Mouse (Mus musculus): ENCODE measurements at regions not wholly inside any gene's neighbourhood (a gene's known extent, or its start where the extent isn't known, plus 50 kb on each side); places are given as distances from the start of the nearest gene placed in this dataset.
A peak's percentile ranks its signal among the peaks of the same experiment; 100 is the strongest.

DNA sequence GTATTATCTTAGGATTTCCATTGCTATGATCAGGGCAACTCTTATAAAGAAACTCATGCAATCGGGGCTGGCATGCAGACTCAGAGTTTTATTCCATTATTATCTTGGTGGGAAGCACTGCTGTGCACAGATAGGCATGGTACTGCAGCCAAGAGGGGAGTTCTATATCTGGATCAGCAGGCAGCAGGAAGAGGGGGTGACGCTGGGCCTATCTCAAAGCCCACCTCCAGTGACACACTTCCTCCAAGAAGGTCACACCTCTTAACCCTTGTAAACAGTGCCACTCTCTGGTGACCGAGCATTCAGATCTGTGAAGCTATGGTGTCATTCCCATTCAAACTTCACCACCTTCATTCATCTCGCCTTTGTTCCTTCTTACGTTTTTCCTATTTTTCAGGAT, 381.8 kb upstream of the Prickle1 start:
- no peak for DNase-seq (ENCODE audit: extremely low spot score, low read depth, low spot score)

DNA sequence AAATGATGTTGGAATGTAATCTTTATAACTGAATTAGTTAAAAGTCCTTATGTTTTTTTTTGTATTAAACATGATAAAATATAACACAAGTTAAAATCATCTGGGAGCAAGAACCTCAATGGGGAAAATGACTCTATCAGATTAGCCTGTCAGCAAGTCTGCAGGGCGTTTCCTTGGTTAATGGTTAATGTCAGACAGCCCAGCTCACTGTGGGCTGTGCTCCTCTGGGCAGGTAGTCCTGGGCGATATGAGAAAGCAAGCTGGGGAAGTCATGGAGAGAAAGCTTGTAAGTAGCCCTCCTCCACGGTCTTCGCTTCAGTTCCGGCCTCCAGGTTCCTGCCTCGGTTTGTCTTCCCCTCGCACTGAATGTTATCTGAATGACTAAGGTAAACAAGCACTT, 379.0 kb upstream of the Prickle1 start:
- no peak for DNase-seq (ENCODE audit: extremely low spot score, low read depth, low spot score)

DNA sequence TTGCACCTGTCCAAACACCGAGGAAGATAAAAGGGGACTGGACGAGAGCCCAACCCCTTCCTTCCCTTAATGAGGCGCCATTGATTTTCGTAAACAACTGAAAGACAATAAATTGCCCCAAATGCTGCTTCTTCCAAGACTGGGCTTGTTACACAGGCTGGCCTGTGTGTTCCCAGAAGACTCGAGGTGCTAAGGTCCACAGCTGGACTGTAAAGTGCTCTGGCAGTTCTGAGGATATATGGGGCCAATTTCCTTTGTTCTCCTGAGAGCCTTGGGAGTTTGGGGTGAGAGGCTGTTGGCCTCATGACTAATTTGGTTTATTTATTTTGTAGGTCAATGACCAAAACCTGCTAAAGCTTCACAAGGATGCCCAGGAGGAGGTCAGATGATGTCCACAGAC, 377.3 kb upstream of the Prickle1 start:
- no peak for DNase-seq (ENCODE audit: extremely low spot score, low read depth, low spot score)

DNA sequence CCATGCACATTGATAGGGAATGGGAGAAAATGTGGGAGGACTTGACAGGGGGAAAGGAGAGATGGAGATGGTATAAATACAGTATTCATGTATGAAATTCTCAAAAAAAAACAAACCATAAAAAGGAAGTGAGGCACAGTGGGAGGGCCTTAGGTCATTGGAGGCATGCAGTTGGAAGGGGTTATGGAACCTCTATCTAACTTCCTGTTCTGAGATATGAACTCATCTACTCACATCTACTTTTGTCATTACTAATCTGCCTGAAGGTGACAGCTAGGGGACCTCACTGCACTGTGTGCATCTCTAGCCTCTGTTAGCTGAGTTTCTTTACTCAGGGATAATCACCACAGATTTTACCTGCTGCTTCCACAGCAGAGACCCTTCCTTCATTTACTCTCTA, 366.3 kb upstream of the Prickle1 start:
- DNase-seq (ENCODE audit: extremely low spot score, low read depth, low spot score) = no peak

DNA sequence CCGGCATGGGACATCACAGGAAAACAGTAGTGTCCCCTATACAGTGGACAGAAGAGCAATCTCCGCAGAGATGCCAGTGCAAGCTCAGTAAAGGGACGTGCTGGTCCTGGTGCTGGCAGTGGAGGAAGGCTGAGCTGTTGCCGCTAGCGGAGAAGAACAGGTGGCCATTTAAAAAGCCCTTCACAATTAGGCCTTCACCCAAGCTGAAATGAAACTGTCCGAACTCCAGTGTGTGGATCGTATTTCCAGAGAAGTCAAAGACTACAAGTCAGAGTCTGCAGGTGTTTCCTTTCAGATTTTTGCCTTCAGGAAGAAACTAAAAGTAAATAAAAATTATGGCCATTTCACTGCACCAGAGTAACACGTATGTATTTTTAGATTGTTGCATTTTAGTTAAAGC, 364.2 kb upstream of the Prickle1 start:
- DNase-seq (ENCODE audit: extremely low spot score, low read depth, low spot score) = no peak

DNA sequence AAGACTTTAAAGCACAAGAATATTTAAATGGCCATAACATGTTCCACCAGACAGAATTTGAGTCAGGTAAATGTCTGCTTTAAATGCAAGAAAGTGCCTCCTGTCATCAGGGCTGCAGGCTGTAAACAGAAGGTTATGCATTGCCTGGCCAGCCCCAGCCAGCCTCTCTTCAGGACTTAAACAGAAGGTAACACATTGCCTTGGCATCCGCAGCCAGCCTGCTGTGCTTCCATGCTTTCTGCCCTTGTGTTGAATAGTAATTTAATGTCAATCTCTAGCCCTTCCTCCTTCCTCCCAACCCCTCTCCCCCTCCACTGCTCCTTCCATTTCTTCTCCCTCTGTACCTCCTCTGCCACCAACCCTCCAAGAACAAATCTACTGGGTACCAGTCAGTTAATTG, 362.4 kb upstream of the Prickle1 start:
- no peak for DNase-seq (ENCODE audit: extremely low spot score, low read depth, low spot score)

DNA sequence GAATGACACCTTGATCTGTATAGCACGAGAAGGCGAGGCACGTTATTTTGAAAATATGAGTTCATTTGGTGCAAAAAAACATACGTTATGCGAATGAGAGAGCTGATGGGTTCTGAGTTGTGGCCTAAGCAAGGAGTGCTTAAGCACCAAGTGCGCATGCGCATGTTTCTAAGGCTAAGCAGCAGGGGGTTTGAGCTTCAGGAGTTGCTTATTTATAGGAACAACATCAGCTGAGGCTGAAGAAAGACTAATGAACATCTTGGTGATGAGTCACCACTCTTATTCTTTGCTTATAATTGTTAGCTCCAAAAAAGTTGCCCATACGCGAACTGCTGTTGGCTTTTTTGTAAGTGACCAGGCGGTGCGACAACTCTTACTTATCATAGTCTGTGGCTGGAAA, 361.1 kb upstream of the Prickle1 start:
- no peak for DNase-seq (ENCODE audit: extremely low spot score, low read depth, low spot score)

DNA sequence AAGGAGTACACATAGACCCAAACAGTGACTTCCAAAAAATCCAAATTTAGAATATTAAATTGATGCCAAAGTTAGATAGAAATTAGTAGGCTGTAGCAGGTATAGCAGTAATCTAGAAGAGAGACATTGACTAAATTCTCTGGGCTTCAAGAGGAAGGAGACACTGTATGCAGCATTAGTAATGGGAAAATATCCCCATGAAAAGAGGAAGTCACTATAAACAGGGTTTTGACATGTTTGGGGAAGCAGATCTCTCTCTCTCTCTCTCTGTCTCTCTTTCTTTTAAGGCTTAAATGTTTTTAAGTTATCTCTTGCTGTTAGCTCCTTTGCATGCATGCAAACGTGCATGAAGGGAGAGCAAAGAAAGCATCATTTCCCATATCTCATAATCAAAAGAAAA, 357.9 kb upstream of the Prickle1 start:
- no peak for DNase-seq (ENCODE audit: extremely low spot score, low read depth, low spot score)

DNA sequence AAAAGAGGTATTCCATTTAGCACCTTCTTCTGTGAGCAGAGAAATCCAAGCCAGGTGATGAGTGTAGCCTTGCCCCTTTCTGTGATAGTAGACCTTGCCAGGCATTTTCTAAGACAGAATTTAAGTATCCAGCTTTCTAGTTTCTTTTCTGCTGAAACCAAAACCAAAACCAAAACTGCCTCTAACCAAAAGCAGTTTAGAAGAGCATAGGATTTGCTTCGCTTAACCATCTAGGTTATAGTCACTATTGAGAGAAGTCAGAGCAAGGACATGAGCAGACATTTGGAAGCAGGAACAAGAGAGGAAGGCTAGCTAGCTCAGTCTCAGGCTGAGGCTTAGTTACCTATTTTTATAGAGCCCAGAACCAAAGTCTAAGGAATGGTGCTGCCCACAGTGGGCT, 354.8 kb upstream of the Prickle1 start:
- DNase-seq (ENCODE audit: extremely low spot score, low read depth, low spot score) = no peak

DNA sequence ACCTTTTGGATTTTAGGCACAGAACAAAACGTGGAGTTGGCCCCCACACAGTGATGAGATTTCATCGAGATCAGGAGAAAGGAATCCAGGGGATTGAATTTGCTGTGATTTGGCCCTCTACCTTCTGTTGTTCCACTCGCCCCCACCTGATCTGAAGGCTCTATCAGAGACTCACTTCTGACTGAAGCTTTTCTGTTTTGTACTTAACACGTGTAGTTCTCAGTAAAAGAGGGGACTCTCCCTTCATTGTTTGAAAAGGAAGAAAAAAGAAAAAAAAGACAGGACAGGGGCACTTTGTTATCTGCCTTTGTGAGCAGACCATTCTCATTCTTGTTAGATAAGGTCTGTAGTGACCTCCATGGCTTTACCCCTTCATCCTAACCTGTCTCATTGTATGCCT, 353.2 kb upstream of the Prickle1 start:
- DNase-seq (ENCODE audit: extremely low spot score, low read depth, low spot score) = no peak

DNA sequence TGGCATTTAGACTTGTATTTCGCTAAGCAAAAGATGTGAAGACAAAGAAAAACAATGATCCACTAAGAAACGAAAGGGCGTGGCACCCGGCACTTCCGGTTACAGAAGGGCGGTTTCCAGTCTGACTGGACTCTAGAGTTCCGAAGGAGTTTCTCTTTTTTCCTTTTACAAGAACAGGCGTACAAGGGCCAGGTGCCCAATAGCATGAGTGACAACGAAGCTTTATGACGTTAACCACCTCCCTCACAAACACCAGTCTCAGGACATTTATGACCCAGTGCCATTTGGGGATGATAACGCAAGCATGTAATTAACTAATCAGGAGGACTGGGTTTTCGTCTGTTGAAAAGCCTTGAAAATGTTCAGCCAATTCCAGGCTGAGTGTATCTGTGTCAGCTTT, 347.9 kb upstream of the Prickle1 start:
- no peak for DNase-seq (ENCODE audit: extremely low spot score, low read depth, low spot score)

DNA sequence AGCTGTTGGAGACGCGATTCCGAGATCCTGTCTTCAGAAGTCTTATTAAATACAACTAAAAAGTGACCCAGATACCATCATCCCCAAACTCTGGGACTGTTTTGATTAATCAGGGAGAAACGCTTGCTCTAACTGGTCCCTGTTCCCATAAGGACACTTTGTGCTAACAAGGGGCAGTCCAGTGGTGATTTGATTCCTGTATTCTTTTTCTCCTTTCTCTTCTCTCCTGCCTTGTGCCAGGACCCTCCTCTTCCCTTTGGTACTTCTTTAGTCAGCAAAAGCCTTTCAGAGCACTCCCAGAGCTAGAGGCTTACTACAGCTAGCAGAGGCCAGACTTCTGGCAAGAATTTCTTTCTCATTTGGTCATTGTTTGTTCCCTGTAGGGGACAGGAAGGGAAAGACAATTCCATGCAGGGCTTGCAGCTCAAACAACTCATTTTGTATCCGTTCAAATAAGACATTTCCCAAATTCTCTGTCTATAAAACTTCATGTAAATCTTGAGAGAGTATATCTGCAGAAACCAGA, 337.3 kb upstream of the Prickle1 start:
- DNase-seq (ENCODE audit: extremely low spot score, low read depth, low spot score) = no peak

DNA sequence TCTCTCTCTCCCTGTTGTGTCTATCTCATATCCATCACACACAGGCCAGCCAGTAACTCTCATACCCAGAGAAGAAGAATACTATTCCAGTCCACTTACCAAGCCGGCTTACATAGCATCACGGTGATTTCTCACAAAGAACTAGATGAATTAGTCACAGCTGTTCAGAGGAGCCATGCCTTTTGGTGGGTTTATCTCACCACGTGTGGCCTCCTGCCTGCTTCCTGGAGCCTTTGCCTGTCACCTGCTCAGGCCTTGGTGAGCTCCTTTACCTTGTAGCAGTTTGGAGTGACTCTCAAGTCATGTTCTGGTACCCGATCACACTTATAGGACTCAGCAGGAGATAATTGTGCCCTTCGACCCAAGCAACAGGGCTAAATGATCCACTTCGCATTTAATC, 331.2 kb upstream of the Prickle1 start:
- no peak for DNase-seq (ENCODE audit: extremely low spot score, low read depth, low spot score)

DNA sequence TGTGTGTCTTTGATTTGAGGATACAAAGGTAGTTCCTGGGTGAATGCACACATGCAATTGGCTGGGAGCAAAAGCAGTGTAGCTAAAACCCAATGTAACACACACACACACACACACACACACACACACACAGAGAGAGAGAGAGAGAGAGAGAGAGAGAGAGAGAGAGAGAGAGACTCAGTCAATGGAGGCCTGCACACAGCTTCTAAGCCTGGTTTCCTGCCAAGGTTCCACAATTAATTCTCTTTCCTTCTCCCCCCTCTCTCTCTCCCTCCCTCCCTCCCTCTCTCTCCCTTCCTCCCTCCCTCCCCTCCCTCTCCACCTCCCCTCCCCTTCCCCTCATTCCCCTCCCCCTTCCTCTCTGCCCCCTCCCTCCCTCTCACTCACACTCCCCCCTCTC, 330.6 kb upstream of the Prickle1 start:
- DNase-seq (ENCODE audit: extremely low spot score, low read depth, low spot score) = no peak

DNA sequence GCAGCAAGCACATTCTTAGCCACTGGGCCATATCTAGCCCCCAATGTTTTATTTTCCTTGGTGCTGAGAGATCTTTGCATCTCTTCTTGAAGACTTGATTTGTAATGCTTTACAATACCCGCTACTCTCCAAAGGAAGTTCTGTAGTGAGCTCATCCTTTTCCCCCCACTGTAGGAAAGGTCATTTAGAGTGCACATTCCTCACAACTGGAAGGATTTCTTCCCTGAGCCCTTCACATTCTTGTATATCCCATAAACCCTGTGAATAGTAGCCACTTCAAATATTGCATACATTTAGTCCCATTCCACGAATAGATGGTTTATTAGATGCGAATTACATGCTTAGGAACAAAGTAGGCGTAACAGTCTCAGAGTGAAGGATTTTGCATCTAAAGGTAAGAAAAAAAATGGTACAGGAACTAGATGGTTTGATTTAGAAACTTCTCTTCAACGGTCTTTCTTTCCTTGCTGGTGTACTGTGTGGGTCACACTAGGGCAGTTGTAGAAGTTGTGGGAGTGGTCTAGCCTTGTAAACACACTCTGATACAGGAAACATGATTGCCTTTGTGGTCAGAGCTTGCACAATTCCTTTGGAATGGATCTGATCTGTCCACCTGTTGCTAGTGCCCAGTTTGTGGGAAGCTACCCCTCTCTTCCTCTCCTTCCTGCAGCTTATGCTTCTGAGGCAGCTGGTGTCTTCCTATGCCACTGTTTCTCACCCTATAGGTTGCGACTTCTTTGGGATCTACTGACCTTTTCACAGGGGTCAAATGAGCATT, 326.0 kb upstream of the Prickle1 start:
- DNase-seq (ENCODE audit: extremely low spot score, low read depth, low spot score) = no peak

DNA sequence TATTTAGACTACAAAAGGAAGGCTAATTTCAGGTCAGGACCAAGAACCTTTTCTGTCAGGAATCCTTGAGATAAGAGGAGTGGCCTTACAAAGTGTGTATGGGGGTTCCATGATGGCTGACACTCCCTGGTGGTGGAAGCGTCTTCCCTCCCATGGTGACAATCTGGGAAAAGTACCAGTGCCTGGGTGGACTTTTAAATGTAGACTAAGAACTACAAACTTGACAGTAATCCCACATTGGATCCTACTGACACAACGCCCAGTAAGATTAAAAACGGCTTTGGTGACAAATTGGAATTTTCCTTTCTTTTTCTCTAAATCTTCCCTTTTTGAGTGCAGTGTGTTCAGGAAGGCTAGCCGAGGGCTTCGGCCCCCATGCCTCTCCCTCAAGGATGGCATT, 325.3 kb upstream of the Prickle1 start:
- no peak for DNase-seq (ENCODE audit: extremely low spot score, low read depth, low spot score)

DNA sequence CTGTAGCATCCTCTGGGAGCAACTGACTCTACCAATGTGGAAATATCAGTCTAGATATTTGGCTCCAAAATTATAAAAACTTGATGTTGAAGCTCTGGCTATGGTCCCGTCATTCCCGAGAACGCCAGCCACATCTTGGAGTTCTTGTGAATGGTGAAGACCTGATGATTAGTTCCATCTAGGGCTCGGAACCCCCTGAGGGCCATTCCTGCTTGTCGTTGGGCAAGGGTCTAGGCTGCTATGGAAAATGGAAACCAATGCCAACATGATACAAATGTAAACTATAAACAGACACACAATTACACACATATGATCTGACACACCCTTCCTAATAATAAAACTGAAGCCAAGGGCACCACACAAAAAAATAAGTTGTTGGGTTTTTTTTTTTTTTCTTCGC, 323.9 kb upstream of the Prickle1 start:
- no peak for DNase-seq (ENCODE audit: extremely low spot score, low read depth, low spot score)

DNA sequence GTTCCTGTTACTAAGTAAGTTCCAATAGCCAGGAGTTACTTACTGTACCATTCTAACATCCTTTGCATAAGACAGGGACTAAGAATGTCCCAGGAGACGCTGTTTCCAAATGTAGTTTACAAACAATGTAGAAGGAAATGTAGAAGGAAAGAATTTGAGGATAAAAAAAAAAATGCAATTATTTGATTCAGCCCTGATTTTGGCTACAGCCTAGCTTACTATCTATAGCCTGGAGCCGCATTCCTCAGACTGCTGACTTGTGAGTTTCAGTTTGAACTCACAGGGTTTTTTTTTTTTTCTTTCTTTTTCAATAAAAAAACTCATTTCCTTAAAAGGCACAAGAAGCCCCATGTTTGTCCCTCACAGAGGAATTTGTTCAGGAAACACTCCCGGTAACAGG, 321.2 kb upstream of the Prickle1 start:
- DNase-seq (ENCODE audit: extremely low spot score, low read depth, low spot score) = no peak

DNA sequence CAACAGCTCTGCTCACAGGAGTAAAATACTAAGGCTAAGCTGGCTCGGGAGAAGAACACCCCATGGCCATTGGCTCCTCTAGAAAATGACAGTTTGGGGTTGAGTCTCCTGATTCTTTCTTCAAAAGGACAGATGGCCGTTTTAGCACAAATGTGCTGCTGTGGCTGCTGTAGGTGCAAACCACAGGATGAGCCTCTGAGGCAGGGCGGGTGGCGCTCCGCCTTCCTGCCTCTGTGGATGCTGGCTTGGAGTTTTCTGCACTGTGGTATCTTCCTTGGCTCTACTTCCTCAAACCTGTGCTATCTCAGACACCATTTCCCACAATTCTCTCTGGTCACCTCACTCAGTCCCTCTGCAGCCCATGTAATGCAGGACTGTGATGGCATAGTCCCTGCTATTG, 317.8 kb upstream of the Prickle1 start:
- DNase-seq (ENCODE audit: extremely low spot score, low read depth, low spot score) = no peak

DNA sequence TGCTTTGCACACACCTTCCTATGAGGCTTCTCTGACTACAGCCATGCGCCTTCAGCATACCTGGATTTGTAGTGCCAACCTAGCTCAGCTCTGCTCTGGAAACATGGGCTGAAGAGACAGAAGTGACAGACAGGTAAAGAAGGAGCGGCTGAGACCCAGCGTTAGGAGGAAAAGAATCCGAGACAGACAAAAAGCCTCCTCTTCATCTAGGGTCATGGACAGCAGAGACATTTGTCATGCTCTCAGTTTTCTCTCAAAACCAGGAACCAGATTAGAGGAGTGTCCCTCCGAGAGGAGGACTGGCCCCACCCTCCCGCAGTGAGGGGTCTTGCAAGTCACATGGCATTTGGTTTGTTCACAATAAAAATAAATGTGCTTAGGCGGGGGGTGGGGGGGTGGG, 317.4 kb upstream of the Prickle1 start:
- no peak for DNase-seq (ENCODE audit: extremely low spot score, low read depth, low spot score)

DNA sequence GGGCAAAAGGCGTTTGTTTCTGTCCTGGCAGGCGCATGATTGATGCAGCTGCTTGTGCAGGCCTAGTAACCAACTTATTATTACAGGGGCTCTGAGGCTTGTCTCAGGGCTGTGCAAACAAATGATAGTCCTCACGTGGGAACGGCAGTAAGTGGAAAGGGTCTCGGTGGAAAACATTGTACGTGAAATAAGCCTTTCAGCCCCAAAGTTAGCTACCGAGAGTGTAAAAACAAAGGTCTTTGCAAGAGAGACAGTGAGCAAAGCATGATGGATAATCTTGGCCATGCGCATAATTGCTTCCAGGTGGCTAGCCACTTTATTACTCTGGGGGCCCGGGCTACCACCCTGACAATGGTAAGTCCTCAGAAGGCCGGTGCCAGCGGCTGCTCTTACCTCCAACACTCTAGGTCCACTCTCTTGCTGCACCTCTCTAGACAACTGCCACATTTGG, 315.3 kb upstream of the Prickle1 start:
- peak; percentile 70 for DNase-seq (ENCODE audit: extremely low spot score, low read depth, low spot score)

DNA sequence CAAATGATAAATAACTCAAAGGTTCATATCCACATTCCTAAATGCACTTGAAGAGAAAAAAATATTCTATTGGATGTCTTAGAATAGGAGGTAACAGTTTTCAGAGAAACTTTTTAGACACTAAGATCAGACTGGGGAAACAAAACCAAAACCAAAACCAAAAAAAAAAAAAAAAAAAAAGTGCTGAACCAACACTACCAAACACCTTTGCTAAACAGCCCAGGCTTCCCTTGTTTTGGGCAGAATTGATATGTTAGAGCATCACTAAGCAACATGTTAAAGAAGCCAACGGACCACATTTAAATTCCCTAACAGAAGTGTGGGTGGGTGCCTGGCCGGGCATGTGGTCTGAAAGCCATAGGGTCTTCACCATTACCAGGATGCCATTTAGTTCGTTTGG, 314.5 kb upstream of the Prickle1 start:
- DNase-seq (ENCODE audit: extremely low spot score, low read depth, low spot score) = no peak
